Mouse (Mus musculus): ENCODE results near the gene Fdx1.

DNA sequence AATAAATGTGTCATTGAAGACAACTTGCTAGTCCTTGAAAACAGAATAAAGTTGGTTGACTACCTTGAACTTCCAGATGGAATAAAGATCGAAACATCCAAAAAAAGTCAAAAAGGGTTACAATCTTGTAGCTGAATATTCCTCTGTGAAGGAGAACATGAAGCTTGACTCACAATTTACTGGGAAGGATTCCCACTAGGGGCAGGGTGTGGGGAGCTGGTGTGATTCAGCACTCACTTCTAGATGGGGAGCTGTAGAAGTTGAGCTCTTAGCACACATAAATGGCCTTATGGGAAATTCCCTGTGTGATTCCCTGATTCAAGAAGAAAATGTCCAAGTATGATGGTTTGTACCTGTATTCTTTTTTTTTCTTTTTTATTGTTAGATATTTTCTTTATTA, 49.0 kb upstream of the Fdx1 start:
- TF ChIP-seq CTCF (IDR thresholded peaks at IDR 0.05; ENCODE audit: borderline replicate concordance, insufficient read depth, low read length) (no peak), POLR2A (IDR thresholded peaks at IDR 0.05; ENCODE audit: low read depth, low read length) (no peak)
